Mouse (Mus musculus) thymus, postnatal 4 days (tissue): ENCODE measurements around the gene Gbx2.
A peak's percentile ranks its signal among the peaks of the same experiment; 100 is the strongest.

Source experiments
- DNase-seq: peaks from one replicate; pipeline ENCODE4 v3.0.0; 2021

The Gbx2 gene

DNA sequence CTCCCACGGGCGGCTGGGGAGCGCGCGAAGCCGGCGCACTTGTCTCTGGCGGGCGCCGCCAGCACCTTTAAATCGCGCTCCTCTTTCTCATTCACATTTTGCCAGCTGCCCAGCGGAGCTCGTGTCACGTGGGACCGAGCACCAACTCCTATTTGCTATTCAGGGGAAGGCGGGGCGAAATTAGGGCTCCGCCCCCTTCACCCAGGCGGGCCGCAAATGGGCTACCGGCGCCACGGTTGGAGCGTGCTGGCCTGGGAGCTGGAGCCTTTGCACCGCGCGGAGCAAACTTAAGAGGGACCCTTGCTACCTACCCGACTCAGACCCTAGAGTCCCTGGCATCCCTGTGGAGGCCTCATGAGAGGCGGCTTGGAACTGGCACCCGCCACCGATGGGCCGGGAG is at the start of gene Gbx2:
TSS of gene Gbx2 (minus strand) at position 60 of the 400 bp plus-strand sequence.
- peak; percentile 51 for DNase-seq

DNA sequence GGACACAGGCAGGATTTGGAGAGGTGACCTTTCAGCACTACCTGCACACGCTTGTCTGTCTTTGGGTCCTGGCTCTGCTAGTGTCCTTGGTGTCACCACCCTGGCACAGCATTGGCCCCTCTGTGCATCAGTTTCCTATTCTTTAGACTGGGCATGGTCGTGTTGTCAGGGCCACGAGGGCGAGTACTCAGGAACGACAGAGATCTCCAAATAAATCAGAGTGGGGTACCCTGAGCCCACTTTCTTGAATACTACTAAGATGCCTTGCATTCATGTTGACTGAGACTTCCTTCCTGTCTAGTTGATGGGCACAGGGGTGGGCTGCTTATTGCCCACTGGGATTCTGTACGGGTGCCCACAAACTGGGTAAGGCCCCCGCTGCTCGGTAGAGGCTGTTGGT is 46.3 kb upstream of the Gbx2 start:
- DNase-seq: no peak

DNA sequence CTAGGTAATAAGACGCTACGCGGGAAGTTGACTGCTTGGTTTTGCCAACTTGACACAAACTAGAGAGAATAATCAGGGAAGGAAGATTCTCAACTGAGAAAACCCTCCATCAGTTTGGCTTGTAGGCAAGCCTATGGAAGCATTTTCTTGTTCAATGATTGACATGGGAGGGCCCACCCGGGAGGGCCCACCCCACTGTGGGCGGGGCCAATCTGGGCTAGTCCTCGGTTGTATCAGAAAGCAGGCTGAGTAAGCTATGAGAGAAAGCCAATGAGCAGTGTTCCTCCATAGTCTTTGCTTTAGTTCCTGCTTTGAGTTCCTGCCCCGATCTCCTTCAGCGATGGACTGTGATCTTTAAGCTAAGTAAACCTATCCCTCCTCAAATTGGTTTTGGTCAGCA is 45.4 kb upstream of the Gbx2 start:
- DNase-seq: no peak

DNA sequence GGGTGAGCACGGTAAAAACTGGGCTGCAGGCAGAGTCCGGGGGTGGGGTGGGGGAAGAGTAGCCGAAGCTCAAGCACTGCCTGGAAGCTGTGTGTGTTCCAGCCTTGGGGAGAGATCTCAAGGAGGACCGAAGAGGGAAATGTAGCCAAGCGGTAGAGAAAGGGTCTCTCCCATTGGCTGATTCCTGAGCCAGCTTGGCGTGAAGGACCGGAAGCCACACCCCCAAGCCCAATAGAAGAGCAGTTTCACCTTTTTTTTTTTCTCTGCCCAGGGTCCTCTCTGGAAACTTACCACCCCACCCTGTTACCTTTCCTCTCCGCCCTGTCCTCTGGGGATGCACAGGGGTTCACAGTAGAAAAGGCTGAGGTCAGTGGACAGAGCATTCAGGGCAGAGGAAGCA is 43.6 kb upstream of the Gbx2 start:
- no peak for DNase-seq

DNA sequence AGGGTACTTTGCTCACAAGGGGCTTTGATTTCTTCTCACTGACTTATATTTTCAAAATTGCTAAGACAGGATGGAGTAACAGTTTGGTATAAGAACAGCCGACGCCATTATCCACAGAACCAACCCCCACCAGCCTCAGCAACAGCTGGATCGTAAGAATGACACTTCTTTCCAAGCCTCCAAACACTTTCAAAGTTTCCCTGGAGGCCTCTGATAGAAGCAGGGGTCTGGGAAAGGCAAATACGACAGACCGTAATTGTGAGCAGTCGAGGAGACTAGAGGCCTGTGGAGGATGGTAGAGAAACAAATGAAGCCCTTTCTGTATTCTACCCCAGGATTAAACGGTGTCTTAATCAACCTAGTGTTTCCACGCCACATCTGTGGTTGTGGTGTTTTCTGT is 40.9 kb upstream of the Gbx2 start:
- DNase-seq: no peak

DNA sequence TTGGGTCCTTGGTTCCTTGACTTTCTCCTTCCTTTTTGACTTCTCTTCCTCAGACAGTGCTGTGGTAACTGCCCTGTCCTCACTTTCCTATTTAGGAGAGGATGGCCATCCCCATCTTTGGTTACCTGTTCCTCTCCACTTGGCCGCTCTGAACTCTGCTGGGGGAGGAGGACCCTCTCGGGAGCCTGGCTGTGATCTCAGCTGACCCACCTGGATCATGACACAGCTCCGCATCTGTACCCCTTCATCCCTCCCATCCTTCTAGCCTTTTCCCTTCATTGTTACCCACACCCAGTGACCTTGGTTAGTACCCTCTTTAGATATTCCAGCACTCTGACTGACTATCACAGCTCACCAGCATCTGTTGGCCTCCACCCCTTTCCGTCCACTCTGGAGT is 38.7 kb upstream of the Gbx2 start:
- DNase-seq: no peak

DNA sequence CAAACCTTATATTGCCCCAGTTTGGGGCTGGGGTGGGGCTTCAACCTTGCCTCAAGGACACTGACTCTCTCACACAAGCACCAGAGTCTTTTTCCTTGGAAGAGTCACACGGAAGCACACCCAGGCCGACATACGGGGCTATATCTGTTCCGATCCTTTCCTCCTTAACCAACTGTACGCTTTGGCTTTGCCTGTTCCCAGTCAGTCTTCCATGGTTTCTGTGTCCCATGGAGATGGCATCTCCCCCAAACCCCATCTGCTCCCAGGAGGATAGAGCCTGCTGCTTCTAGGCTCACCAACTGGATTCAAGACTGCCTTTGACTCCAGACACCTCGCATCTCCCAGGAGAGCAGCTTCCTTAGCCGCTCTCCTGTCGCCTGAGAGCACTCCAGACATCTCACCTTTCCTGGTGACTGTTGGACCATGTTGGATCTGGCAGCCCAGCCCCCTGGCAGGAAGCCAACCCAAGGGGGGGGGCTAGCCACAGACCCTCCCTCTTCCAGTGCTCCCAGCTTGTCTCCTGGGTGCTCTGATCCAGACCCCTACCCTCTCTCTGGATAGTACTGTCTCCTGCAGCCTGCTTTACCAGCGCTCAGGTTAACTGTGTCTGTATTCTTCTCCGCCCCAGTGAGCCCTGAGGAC is 38.2 kb upstream of the Gbx2 start:
- no peak for DNase-seq

DNA sequence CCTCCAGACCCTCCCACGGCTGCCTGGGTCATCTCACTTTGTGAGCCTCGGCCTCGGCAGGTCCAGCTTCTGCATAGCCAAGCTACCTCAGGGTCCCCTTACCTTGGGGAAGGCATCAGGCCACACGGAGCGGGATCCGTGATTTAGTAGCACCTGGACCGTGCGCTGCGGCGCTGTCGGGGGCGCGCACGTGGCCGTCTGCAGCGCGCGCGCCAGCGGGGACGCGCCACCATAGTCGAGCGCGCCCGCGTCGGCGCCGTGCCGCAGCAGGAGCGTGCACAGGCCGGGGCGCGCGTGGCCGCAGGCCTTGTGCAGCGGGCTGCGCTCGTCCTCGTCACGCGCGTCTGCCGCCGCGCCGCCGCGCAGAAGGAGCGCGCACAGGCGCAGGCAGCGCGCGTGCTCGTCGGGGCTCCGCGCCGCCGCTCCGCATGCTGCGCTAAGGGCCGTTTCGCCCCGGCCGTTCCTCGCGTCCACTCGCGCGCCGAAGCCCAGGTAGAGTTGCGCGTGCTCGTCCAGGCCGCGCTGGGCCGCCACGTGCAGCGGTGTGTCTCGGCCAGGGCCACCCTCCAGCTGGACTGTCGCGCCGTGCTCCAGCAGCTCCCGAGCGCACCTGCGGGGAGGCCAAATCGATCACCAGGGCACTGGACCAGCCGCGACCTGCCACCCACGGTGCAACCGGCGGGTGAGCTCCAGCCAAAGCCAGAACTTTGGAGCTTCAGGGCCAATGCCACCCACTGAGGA is 37.3 kb upstream of the Gbx2 start:
- peak; percentile 14 for DNase-seq

DNA sequence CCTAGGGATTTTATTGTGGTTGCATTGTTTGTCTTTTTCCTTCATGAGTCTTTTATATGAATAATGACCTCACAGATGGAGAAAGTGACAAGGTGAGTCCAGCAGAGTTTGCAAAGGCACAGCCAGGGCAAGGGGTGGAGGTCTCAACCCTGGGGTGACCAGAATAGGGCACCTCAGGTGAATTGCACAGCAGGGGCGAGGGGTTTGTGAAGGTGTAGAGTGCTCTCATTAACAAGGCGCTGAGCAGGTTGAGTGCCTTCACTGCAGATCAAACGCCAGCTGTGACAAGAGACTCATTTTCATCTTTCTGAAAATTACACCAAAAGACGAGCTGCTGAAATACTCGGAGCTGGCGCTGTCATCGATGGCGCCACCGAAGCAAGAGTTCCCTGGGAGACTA is 36.6 kb upstream of the Gbx2 start:
- DNase-seq: no peak

DNA sequence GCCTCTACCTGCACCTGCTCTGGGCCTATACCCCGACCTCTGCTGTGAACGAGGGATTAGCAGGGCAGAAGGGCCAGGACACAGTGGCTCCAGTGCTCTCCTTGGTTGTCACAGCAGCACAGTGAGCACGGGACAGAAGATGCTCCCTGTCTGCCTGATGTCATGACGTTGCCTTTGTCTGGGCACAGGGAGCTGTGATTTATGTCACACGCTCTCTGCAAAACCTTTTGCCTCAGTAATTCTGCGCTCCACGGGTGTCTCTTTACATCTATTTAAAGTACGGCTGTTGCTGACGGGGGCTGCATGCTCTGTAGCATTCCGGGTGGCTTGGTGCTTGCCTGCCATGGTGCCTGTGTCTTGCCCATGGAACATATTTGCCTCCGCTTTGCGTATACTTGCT is 33.4 kb upstream of the Gbx2 start:
- no peak for DNase-seq

DNA sequence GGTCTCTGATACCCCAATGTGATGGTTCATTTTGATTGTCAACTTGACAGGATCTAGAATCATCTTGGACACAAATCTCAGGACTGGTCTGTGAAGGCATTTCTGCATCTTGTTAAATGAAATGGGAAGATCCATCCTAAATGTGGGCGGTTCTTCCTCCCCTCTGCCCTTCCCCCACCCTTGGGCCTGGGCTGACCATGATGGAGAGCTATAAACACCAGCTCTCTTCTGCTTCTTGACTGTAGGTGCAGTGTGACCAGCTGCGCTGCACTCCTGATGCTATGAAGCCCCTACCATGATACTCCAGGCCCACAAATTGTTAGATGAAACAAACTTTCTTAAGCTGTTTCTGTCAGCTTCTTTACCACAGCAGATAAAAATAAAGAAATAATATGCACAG is 32.3 kb upstream of the Gbx2 start:
- no peak for DNase-seq

DNA sequence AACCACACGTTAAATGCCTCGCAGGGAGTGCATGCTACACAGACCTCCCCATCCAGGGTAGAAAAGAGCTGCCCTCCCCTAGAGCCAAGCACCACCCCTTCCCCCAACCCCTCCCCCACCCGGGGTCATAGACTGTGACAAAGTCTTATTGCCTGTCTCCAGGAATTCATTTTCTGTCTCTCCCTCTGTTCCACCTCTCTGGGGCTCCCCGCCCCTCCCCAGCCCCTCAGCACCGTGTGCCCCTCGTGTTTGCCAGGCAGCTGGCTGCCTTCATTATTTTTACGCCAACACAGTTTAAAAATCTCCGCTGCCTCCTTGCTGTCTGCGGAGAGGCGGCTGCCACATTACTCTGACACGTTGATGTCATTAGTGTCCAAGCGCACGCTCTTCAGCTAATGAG is 31.1 kb upstream of the Gbx2 start:
- no peak for DNase-seq

DNA sequence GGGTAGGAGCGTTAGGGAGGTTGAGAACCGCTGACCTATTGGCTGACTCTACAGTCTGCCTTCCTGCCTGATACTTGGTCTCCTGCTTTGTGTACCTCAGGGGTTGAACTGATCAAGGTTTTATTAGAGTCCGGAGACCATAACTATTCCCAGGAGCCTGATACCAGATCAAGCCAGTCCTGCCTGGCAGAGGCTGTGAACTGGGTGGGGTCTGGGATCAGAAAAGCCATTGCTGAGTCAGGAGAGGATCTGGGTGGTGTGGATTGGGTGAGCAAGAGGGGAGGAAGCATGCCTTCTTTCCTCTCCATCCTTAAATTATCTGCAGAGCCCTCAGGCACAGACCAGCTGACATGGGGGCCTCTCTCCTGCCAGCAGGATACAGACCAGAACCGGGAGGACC is 28.4 kb upstream of the Gbx2 start:
- no peak for DNase-seq

DNA sequence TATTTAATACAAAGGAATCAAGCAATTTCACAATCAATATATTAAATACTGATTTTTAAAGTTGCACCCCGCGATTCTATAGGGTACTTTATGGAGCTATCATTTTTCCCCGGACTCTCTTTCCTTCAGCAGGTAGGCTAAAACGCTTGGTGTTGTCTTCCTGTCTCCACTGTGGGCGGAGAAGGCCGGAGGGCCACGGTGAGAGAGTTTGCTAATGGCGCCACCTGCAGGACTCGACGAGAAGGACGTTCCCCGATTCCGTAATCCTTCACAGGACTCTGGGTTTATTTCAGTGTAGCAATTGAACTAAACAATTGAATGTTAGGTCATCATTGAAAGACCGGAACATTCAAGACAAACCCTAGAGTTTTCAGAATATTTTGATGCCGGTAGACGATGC is 12.2 kb upstream of the Gbx2 start:
- peak; percentile 80 for DNase-seq

DNA sequence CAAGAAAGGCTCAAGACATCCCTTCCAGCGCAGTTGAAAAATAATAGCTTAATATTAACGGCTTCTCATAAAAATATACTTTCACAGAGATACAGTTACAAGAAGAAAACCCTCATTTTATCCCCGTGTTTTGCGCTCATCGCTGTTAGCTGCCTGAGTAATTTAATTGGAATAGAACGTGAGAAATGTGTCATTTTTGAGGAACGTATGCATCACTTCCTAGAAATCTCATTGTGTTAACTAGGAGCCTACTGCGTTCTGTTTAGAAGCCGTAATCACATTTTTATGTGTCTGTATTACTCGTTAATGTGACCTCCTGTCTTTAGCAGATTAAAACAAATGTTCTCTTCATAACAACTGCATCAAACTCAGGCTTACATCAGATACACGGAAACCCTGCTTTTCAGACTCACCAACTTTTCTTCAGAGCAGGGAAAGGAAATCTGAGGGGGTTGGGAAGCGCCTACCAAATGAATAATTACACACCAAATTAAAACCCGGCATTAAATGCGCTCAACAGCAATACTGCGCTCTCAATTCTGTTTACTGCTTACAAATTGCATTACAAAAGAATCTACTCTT is 11.5 kb upstream of the Gbx2 start:
- no peak for DNase-seq

DNA sequence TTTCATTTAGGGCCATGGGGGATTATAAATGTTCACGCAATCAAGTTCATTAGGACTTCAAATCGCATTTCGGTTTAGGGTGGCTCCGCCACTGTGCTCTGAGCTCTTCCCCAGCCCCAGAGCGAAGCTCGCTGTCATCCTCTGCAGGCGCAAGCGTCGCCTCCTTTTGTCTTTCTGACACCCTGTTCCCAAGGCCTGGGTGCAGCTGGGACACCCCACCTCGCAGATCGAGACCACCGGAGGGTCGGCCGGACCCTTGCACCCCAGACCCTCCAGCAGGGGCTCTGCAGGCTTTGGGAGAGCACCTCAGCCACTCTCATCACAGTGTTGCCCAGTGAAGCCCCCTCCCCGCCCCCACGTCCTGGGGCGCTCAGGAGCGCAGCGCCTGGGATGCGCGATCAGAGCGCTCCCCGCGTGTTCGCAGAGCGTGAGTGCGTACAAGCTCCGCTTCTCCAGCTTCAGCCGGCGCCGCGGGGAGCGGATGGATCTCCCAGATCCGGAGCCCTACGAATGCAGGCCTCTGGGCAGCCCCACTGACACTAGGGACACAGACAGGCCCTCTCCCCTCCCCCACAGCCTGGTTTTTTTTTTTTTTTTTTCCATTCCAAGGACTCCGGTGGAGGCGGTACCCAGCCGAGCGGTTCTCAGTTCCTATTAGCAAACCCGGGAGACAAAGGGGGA is 10.9 kb upstream of the Gbx2 start:
- no peak for DNase-seq

DNA sequence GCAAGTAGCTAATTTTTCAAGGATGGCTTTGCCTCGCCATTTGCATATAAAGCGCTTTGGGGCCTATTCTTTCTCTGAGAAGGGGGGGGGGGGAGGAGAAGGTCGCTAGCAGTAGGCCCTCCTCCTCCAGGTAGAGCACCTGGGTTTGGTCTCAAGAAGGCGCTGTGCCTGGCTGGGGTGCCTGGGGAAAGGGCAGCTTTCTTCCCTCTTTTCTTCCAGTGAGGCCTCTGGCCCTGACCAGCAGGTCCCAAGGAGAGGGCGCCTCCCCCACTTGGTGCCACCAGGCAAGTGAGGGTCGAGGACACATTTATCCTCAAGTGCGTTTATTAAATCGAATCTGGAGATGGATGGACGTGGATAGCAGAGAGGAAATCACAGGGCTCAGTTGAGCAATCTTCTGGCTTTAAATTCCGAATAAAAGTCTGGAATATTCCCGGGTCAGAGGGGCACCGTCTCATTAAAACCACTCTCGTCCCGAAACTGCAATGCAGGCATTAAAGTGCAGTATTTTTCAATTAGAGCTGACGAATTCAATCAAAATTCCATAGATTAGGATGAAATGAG is 10.1 kb upstream of the Gbx2 start:
- DNase-seq: no peak

DNA sequence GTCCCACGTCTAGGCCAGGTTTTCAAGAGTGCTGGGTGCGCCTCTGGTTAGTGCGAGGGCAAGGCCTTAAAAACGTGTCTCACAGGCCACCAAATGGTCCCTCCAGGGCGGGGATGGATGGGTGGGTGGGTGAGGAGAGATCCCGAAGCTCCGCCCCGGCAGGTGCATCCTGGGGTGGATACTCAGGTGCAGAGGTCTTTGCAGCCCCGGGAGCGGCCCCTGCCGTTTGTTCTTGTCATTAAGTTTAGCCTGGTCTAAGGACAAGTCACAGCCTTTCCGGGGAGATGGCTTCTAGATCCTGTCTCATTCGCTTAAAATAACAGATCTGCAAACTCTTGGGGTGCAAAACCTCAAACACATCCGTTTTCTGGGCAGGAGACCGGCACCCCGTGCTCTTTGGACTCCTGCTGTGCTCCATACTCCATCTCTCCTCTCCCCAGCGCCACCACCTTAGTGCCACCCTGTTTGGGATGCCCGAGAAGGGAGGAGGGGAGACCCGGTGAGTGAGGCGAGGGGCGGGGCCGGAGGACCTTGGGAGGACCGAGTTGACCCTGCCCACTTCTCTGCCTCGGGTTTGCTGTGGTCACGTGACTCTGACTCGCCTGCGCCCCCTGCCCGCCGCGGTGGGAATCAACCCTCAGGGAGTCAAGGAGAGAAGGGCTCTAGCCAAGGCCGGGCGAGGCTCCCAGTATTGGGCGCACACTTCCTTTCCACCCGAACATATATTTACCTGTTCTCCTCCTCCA is 9.2 kb upstream of the Gbx2 start:
- DNase-seq: peak; percentile 80

DNA sequence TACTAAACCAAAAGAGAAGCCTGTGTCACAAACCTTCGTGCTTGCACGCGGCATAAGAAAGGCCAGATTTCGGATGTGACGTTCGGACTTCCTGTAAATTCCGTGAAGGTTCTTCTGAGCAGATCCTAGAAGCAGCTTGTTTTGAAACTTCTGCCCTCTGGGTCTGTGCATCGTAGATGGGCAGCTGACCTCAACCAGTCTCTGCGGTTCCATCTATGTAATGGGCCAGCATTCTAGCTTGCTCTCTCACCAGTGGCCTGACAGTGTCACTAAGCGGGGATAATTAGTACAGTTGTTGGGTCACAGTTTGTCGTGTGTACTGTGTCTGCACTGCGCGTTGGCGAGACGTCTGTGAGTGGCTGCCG is 8.6 kb upstream of the Gbx2 start:
- no peak for DNase-seq

DNA sequence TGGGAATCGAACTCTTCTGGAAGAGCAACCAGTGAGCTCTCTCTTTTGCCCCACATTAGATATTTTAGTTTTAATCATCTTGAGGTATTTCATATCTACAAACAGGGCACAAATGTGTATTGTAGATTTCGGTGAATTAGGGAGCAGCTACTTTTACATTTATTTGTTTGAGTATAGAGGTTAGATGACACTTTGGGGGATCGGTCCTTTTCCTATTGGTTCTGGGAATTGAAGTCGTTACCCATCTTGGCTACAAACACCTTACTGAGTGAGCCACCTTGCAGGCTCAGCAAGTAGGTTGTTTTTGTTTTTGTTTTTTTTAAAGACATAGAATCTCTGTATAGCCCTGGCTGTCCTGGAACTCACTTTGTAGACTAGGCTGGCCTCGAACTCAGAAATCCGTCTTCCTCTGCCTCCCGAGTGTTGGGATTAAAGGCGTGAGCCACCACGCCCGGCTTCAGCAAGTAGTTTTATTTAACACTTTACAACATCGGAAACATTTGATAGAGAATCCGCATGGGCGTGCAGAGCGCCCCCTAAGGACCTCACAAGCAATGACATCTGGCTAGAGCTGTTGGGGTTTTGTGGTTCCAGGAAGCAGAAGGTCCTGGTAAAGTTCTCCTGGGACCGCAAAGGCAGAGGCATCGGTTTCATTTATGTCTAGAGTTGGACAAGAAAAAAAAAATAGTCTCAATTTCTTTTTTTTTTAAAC is 8.1 kb upstream of the Gbx2 start:
- no peak for DNase-seq

DNA sequence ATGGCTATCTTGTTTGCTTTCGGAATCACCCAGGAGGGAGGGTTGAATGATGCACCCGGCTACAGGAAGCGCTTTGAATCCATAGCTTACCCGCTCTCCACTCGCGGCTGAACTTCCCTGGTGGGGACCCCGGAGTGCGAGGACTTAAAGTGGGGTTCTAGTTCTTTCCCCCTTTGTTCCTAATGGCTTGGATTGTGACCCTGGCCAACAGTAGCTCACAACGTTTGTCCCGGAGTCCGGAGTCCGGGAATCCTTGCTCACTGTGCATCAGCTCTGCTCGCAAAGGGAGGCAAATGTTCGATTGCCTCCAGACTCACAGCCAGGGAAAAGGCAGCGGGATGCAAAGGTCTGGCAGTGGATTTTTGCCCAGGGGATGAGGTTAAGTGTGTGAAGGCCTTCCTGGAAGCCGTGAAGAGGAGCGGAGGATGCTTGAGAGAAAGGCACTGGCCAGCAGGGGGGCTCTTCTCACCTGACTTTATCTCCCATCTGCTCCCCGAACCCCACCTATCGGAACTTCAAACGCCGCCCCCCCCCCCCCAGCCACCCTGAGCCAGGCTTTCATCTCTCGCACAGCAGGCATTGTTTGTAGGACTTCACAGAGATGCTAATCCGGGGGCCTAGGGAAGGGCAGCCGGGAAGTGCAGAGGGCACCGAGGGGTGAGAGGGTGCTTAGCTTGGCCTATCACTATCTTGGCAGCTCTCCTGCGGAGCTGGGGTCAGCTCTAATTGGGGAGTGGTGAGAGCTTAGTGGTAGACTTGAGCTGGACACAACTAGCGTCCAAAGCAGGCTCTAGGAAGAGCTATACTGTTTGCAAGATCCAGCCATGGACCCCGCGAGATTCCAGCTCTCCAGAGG is 4.7 kb upstream of the Gbx2 start:
- no peak for DNase-seq
